Mouse (Mus musculus) layer of hippocampus, adult 8-10 months (tissue): ENCODE results near the gene Nkain1. TPM values are rescaled to one million over a fixed set of nuclear protein-coding genes. Genes with fewer than 3 reads are reported as not detected.

Experiments
- total RNA-seq, 4 experiments: library from RNA; stranded (reverse); gene quantifications; 2 replicates each; pipeline ENCODE4 v1.2.4; 2022

Nkain1 gene
- total RNA-seq, 4 experiments from 2014 or later, result 27.0 to 39.6 (median 34.6) TPM

Other genes with a start within 250 kb of the Nkain1 start
- 10 to 100 TPM; 51.1 to 63.2 (median 59.1) TPM for gene Zcchc17, start 214.2 kb downstream of the Nkain1 start, total RNA-seq
- gene Snrnp40, start 214.0 kb downstream of the Nkain1 start, total RNA-seq, result 10 to 100 TPM; 29.4 to 32.3 (median 30.6) TPM
- gene Pum1, start 89.1 kb upstream of the Nkain1 start, total RNA-seq, result 100 to 1,000 TPM; 106 to 122 (median 113) TPM
- 100 to 1,000 TPM; 146 to 169 (median 150) TPM for gene Sdc3, start 218.4 kb upstream of the Nkain1 start, total RNA-seq